Mouse (Mus musculus) heart, adult 2 months (tissue): Measurements from ENCODE around the gene Pmfbp1.

ENCODE experiments used
- CTCF ChIP-seq: fragments of 200-600 bp; IDR thresholded peaks from 2 replicates; pipeline ENCODE4 v1.8.1; 2022; ENCODE audit warnings: antibody characterized with exemption, mild to moderate bottlenecking, moderate library complexity
- EP300 ChIP-seq: fragments of 200-500 bp; IDR thresholded peaks from 2 replicates; pipeline ENCODE4 v1.6.1; 2011; ENCODE audit warnings: low read depth, low read length, control low read depth; ENCODE audit not compliant: insufficient read depth
- POLR2A ChIP-seq: fragments of 200-500 bp; IDR thresholded peaks from 2 replicates; pipeline ENCODE4 v1.6.1; 2011; ENCODE audit warnings: mild to moderate bottlenecking, low read depth, low read length, control low read depth; ENCODE audit not compliant: insufficient read depth

- TF ChIP-seq CTCF (peak; percentile 78), EP300 (0 out of 2 replicates have a peak, but pooled peaks have one; percentile 7), POLR2A (no peak)
Observed at GRCm38 (mm10) chr8:109536703-109537102, 42.9 kb downstream of the Pmfbp1 start.
